Mouse (Mus musculus) limb, embryonic 14.5 days (tissue): ENCODE results near the gene Akap6. TPM values are rescaled to one million over a fixed set of nuclear protein-coding genes. Genes with fewer than 3 reads are reported as not detected.

ENCODE experiments used
- ATAC-seq: fragments of 200-750 bp; cut with Nextera tagmentation; 2 replicates; pipeline ENCODE4 v1.8.0; 2017; ENCODE audit warnings: low read depth, moderate number of reproducible peaks, moderate TSS enrichment; ENCODE audit not compliant: low FRiP score
- DNase-seq: peaks from one replicate; pipeline ENCODE4 v3.0.0-alpha.2; 2015; ENCODE audit warnings: low spot score
- H3K27ac ChIP-seq: fragments of 300-500 bp; sonication (generic); replicated peaks from 2 replicates; pipeline ENCODE4 v1.5.1; 2014; ENCODE audit warnings: low read depth, mild to moderate bottlenecking, low read length, moderate library complexity, mixed read lengths
- H3K27me3 ChIP-seq: fragments of 300-500 bp; sonication (generic); 2 replicates; pipeline ENCODE4 v1.6.1; 2014; ENCODE audit warnings: low read length, mixed read lengths; ENCODE audit not compliant: control insufficient read depth, insufficient read depth
- H3K36me3 ChIP-seq: fragments of 300-500 bp; sonication (generic); 2 replicates; pipeline ENCODE4 v1.6.1; 2014; ENCODE audit warnings: mild to moderate bottlenecking, low read length, moderate library complexity, mixed read lengths; ENCODE audit not compliant: control insufficient read depth, insufficient read depth
- H3K4me1 ChIP-seq: fragments of 300-500 bp; sonication (generic); 2 replicates; pipeline ENCODE4 v1.6.1; 2014; ENCODE audit warnings: antibody characterized with exemption, low read length, mixed read lengths; ENCODE audit not compliant: control insufficient read depth, insufficient read depth
- H3K4me2 ChIP-seq: fragments of 300-500 bp; sonication (generic); replicated peaks from 2 replicates; pipeline ENCODE4 v1.6.1; 2014; ENCODE audit warnings: low read depth, mild to moderate bottlenecking, low read length, moderate library complexity; ENCODE audit not compliant: severe bottlenecking
- H3K4me3 ChIP-seq: fragments of 300-500 bp; sonication (generic); replicated peaks from 2 replicates; pipeline ENCODE4 v1.5.1; 2014; ENCODE audit warnings: low read length
- H3K9ac ChIP-seq: fragments of 300-500 bp; sonication (generic); 2 replicates; pipeline ENCODE4 v1.6.1; 2014; ENCODE audit warnings: mild to moderate bottlenecking, low read depth, low read length, moderate library complexity; ENCODE audit not compliant: severe bottlenecking
- H3K9me3 ChIP-seq: fragments of 300-500 bp; sonication (generic); 2 replicates; pipeline ENCODE4 v1.6.1; 2016; ENCODE audit warnings: low read length; ENCODE audit not compliant: control insufficient read depth
- POLR2A ChIP-seq: fragments of 200-500 bp; IDR thresholded peaks from 2 replicates; pipeline ENCODE4 v1.8.0; 2012; ENCODE audit warnings: inconsistent platforms, mild to moderate bottlenecking, moderate library complexity, borderline replicate concordance; ENCODE audit not compliant: insufficient read depth, insufficient read length; ENCODE audit errors: extremely low read depth
- WGBS: fragments of 180-500 bp; shearing (Covaris S2); extraction: QIAGEN DNeasy Blood & Tissue Kit; methylation state at CpG from one replicate; pipeline ENCODE4 v1.1.7; 2014; 5-methylcytosine and 5-hydroxymethylcytosine counted together
- polyA plus RNA-seq, 2 experiments: library from polyadenylated mRNA; depleted of rRNA in 1 of 2; stranded (reverse) in 1 of 2; unstranded in 1 of 2; fragments of >200 nt; fragmentation: Nextera tagmentation in 1 of 2; extraction: Ambion mirVana in 1 of 2; gene quantifications; 2 replicates each; pipeline versions ENCODE4 v1.2.1 to v1.2.3; 2012 to 2014

Akap6 gene
- polyA plus RNA-seq, 2 experiments = 1.2 to 1.6 TPM

GRCm38 (mm10) chr12:52892519-52892918, 193.3 kb downstream of the Akap6 start:
- H3K27me3 ChIP-seq = no peaks in the 10 kb centered on the region
- no peak overlapping the region for H3K4me2 ChIP-seq
- 0 out of 2 replicates have a peak, but pooled peaks cover 4% of the 10 kb centered on the region for H3K4me1 ChIP-seq
- DNase-seq = no peak
- H3K9me3 ChIP-seq = no peaks in the 10 kb centered on the region
- H3K36me3 ChIP-seq = no peaks in the 10 kb centered on the region
- WGBS = 83% methylated on average over 7 of the region's 7 CpGs
- peak; percentile 17; the same call in 1 of the 2 replicates for ATAC-seq
- H3K9ac ChIP-seq = no peak overlapping the region
- no peak for TF ChIP-seq POLR2A
- no peak overlapping the region for H3K4me3 ChIP-seq
- H3K27ac ChIP-seq = no peak overlapping the region

- Histone ChIP-seq H3K27ac (no peak overlapping the region), H3K9ac (no peak overlapping the region), H3K4me3 (no peak overlapping the region), H3K4me1 (0 out of 2 replicates have a peak, but pooled peaks cover 4% of the 10 kb centered on the region), H3K27me3 (no peaks in the 10 kb centered on the region), H3K4me2 (no peak overlapping the region), H3K9me3 (no peaks in the 10 kb centered on the region), H3K36me3 (no peaks in the 10 kb centered on the region)
- WGBS = 73% methylated on average over 11 of the region's 11 CpGs
- DNase-seq (no peak), ATAC-seq (peak; percentile 27; the same call in 1 of the 2 replicates)
- no peak for TF ChIP-seq POLR2A
Measured at GRCm38 (mm10) chr12:52893656-52894405, 194.6 kb downstream of the Akap6 start.

- no peaks in the 10 kb centered on the region for H3K9me3 ChIP-seq
Measured at GRCm38 (mm10) chr12:52895672-52896460, 196.7 kb downstream of the Akap6 start.

GRCm38 (mm10) chr12:52896785-52897184, 197.6 kb downstream of the Akap6 start:
- Histone ChIP-seq H3K27ac (no peak overlapping the region), H3K9me3 (no peaks in the 10 kb centered on the region), H3K9ac (no peak overlapping the region), H3K27me3 (no peaks in the 10 kb centered on the region), H3K4me1 (0 out of 2 replicates have a peak, but pooled peaks cover 4% of the 10 kb centered on the region), H3K36me3 (no peaks in the 10 kb centered on the region), H3K4me3 (no peak overlapping the region), H3K4me2 (no peak overlapping the region)
- 70% methylated on average over 3 of the region's 3 CpGs for WGBS
- ATAC-seq (no peak), DNase-seq (no peak)
- no peak for TF ChIP-seq POLR2A

More at GRCm38 (mm10) chr12:52895672-52896460, 196.7 kb downstream of the Akap6 start:
- H3K36me3 ChIP-seq = no peaks in the 10 kb centered on the region
- 25% methylated on average over 4 of the region's 6 CpGs for WGBS
- H3K4me1 ChIP-seq = 0 out of 2 replicates have a peak, but pooled peaks cover 4% of the 10 kb centered on the region
- no peak overlapping the region for H3K9ac ChIP-seq
- no peak overlapping the region for H3K4me2 ChIP-seq
- TF ChIP-seq POLR2A = no peak
- DNase-seq (peak; percentile 90), ATAC-seq (peak; percentile 69)
- no peaks in the 10 kb centered on the region for H3K27me3 ChIP-seq
- no peak overlapping the region for H3K27ac ChIP-seq
- no peak overlapping the region for H3K4me3 ChIP-seq

GRCm38 (mm10) chr12:52898130-52898529, 198.9 kb downstream of the Akap6 start:
- Histone ChIP-seq H3K4me1 (0 out of 2 replicates have a peak, but pooled peaks cover 4% of the 10 kb centered on the region), H3K27ac (no peak overlapping the region), H3K4me2 (no peak overlapping the region), H3K4me3 (no peak overlapping the region), H3K9ac (no peak overlapping the region), H3K36me3 (no peaks in the 10 kb centered on the region), H3K9me3 (no peaks in the 10 kb centered on the region), H3K27me3 (no peaks in the 10 kb centered on the region)
- 75% methylated on average over 10 of the region's 10 CpGs for WGBS
- DNase-seq = no peak
- no peak for ATAC-seq
- no peak for TF ChIP-seq POLR2A
